In genomic region chr7:132781850-132782249, GRCm38 (mm10) we compare ENCODE assay signal across 9 mouse cellular contexts. TPM values are rescaled to one million over a fixed set of nuclear protein-coding genes. Genes with fewer than 3 reads are reported as not detected.
DNase-seq lines count a peak whose midpoint lies in the region; ATAC-seq and TF ChIP-seq lines count a peak whose summit lies in the region.
"Had no signal": no experiment of that assay in that cellular context is flagged by ENCODE, and none has a peak within 500 bp of the region (broad histone marks: within the 10 kb centered on the region; RNA-seq: fewer than 3 reads in every experiment).

No protein-coding gene starts in this region.

- 0 out of 2 replicates have a peak, but pooled peaks cover 3% of the 10 kb centered on the region for H3K36me3 ChIP-seq in heart, embryonic 11.5 days (ENCODE audit: control insufficient read depth, insufficient read depth, low read length)
- no peaks in the 10 kb centered on the region; the same call in 1 of the 2 replicates for H3K36me3 ChIP-seq in forebrain, embryonic 11.5 days (ENCODE audit: control insufficient read depth, insufficient read depth, low read length)
- no peaks in the 10 kb centered on the region for H3K36me3 ChIP-seq in liver, embryonic 15.5 days (replicated peaks)

- peaks cover 51% of the 10 kb centered on the region for H3K4me1 ChIP-seq in heart, embryonic 11.5 days (ENCODE audit: control insufficient read depth, insufficient read depth, low read length)
- H3K4me1 ChIP-seq in forebrain, embryonic 11.5 days (replicated peaks; ENCODE audit: control insufficient read depth, insufficient read depth, low read length), result peaks cover 20% of the 10 kb centered on the region
- H3K4me1 ChIP-seq in liver, embryonic 15.5 days (replicated peaks), result peaks cover 80% of the 10 kb centered on the region

- no peak for DNase-seq in heart, adult 8-10 months (ENCODE audit: low spot score)
- peak; percentile 32 for DNase-seq in brain, embryonic 14.5 days (ENCODE audit: low read depth)
- DNase-seq in forebrain, embryonic 11.5 days (ENCODE audit: low spot score), result no peak
- no peak for DNase-seq in adrenal gland, adult (ENCODE audit: inconsistent age in 2 of 2, low spot score in 1 of 2)
- no peak for DNase-seq in adrenal gland, postnatal 4 days (ENCODE audit: low spot score in 2 of 2)
- DNase-seq in c-Kit-positive CD71-positive TER-119-positive erythroid progenitor cells, embryonic 14.5 days (ENCODE audit: low spot score), result no peak

- H3K4me3 ChIP-seq in heart, embryonic 11.5 days (ENCODE audit: low read depth, low read length), result no peak overlapping the region
- H3K4me3 ChIP-seq in forebrain, embryonic 11.5 days (ENCODE audit: low read depth, low read length), result no peak overlapping the region
- no peak overlapping the region for H3K4me3 ChIP-seq in liver, embryonic 15.5 days (replicated peaks)

- peak overlapping the region; percentile 2; the same call in 1 of the 2 replicates for H3K9ac ChIP-seq in heart, embryonic 11.5 days (ENCODE audit: low read depth, low read length)
- no peak overlapping the region; the same call in 1 of the 2 replicates for H3K9ac ChIP-seq in forebrain, embryonic 11.5 days (ENCODE audit: low read length)
- H3K9ac ChIP-seq in liver, embryonic 15.5 days, result no peak overlapping the region

- no peaks in the 10 kb centered on the region for H3K9me3 ChIP-seq in heart, embryonic 11.5 days (replicated peaks; ENCODE audit: control insufficient read depth, low read length)
- H3K9me3 ChIP-seq in forebrain, embryonic 11.5 days (ENCODE audit: control insufficient read depth, low read length), result no peaks in the 10 kb centered on the region
- H3K9me3 ChIP-seq in liver, embryonic 15.5 days (replicated peaks), result no peaks in the 10 kb centered on the region

- H3K27ac ChIP-seq in heart, embryonic 11.5 days (ENCODE audit: low read depth, low read length), result 0 out of 2 replicates have a peak overlapping the region, but pooled peaks have one; percentile 41
- peak overlapping the region; percentile 50; the same call in 1 of the 2 replicates for H3K27ac ChIP-seq in forebrain, embryonic 11.5 days (ENCODE audit: low read depth, low read length)
- peak overlapping the region; percentile 98 for H3K27ac ChIP-seq in liver, embryonic 15.5 days (replicated peaks)

- no peak for ATAC-seq in heart, embryonic 11.5 days (replicated peaks; ENCODE audit: insufficient number of reproducible peaks, low FRiP score, low TSS enrichment)
- ATAC-seq in forebrain, embryonic 11.5 days (replicated peaks; ENCODE audit: low FRiP score), result no peak
- ATAC-seq in liver, embryonic 15.5 days (ENCODE audit: insufficient read depth), result no peak
- ATAC-seq: CD4-positive, CD25-positive, alpha-beta regulatory T cell, adult 4 months had no signal

- H3K27me3 ChIP-seq in heart, embryonic 11.5 days (ENCODE audit: control insufficient read depth, insufficient read depth, low read length), result no peaks in the 10 kb centered on the region
- H3K27me3 ChIP-seq in forebrain, embryonic 11.5 days (ENCODE audit: control insufficient read depth, insufficient read depth, low read length), result no peaks in the 10 kb centered on the region
- no peaks in the 10 kb centered on the region for H3K27me3 ChIP-seq in liver, embryonic 15.5 days

- WGBS in heart, embryonic 11.5 days (ENCODE audit: insufficient replicate concordance), result 52% methylated on average over 6 of the region's 6 CpGs
- WGBS in forebrain, embryonic 11.5 days, result 60% methylated on average over 6 of the region's 6 CpGs
- WGBS in liver, embryonic 15.5 days (ENCODE audit: insufficient replicate concordance), result 67% methylated on average over 6 of the region's 6 CpGs

- no peak for TF ChIP-seq POLR2A in brain, embryonic 14.5 days (IDR thresholded peaks at IDR 0.05; ENCODE audit: borderline replicate concordance, extremely low read depth, insufficient read depth, insufficient read length, poor library complexity, severe bottlenecking)

- H3K4me2 ChIP-seq in heart, embryonic 11.5 days, result no peak overlapping the region
- H3K4me2 ChIP-seq in forebrain, embryonic 11.5 days (ENCODE audit: low read depth, low read length, severe bottlenecking), result no peak overlapping the region
- H3K4me2 ChIP-seq in liver, embryonic 15.5 days, result no peak overlapping the region

- TF ChIP-seq CTCF in brain, embryonic 14.5 days (IDR thresholded peaks at IDR 0.05; ENCODE audit: borderline replicate concordance, extremely low read depth, insufficient read depth, insufficient read length), result no peak

RNA-seq across cellular contexts. Expression of gene Fam53b, which starts 31.8 kb away (rescaled TPM):
- 11.9 and 14.5 TPM in 2 replicates for polyA plus RNA-seq in heart, embryonic 11.5 days (2014; fragmentation: Nextera tagmentation; extraction: Ambion mirVana)
- 10 to 100 TPM; 24.0 to 31.3 (median 26.9) TPM for total RNA-seq in heart, adult 8-10 months (2022)
- 14.8 and 16.1 TPM in 2 replicates for polyA plus RNA-seq in brain, embryonic 14.5 days (2012; rRNA removed)
- polyA plus RNA-seq in forebrain, embryonic 11.5 days (2014; fragmentation: Nextera tagmentation; extraction: Ambion mirVana), result 44.3 and 45.5 TPM in 2 replicates
- 25.5 and 28.0 TPM in 2 replicates for polyA plus RNA-seq in liver, embryonic 15.5 days (2015; fragmentation: Nextera tagmentation; extraction: Ambion mirVana)
- 10 to 100 TPM; 69.7 to 74.4 TPM for total RNA-seq in adrenal gland, postnatal 4 days (2021)

Comparison
In these comparisons a context has a peak if more than half of its experiments do, and no peak if none do; other contexts are left out.
1. H3K27ac ChIP-seq: peak in every context shown above with its lines; median percentile 98 in liver, embryonic 15.5 days; 50 in forebrain, embryonic 11.5 days; 41 in heart, embryonic 11.5 days.